Mouse (Mus musculus) heart, postnatal 0 days (tissue): Measurements from ENCODE around the gene Dop1a. TPM values are rescaled to one million over a fixed set of nuclear protein-coding genes. Genes with fewer than 3 reads are reported as not detected.

Experiments used
- ATAC-seq: fragments of 200-750 bp; cut with Nextera tagmentation; 2 replicates; pipeline ENCODE4 v1.8.0; 2017; ENCODE audit warnings: low read depth, moderate number of reproducible peaks, moderate library complexity; ENCODE audit not compliant: insufficient read depth
- DNase-seq: peaks from one replicate; pipeline ENCODE4 v3.0.0-alpha.2; 2016; ENCODE audit warnings: low spot score
- H3K27ac ChIP-seq: fragments of 300-500 bp; sonication (generic); 2 replicates; pipeline ENCODE4 v1.5.1; 2014; ENCODE audit warnings: low read depth, mild to moderate bottlenecking
- H3K27me3 ChIP-seq: fragments of 300-500 bp; sonication (generic); 2 replicates; pipeline ENCODE4 v1.6.1; 2014; ENCODE audit warnings: low read length, mixed read lengths; ENCODE audit not compliant: control insufficient read depth, insufficient read depth
- H3K36me3 ChIP-seq: fragments of 300-500 bp; sonication (generic); replicated peaks from 2 replicates; pipeline ENCODE4 v1.6.1; 2014; ENCODE audit warnings: low read length, mixed read lengths; ENCODE audit not compliant: control insufficient read depth, insufficient read depth
- H3K4me1 ChIP-seq: fragments of 300-500 bp; sonication (generic); 2 replicates; pipeline ENCODE4 v1.6.1; 2014; ENCODE audit warnings: antibody characterized with exemption; ENCODE audit not compliant: control insufficient read depth, insufficient read depth
- H3K4me2 ChIP-seq: fragments of 300-500 bp; sonication (generic); 2 replicates; pipeline ENCODE4 v1.6.1; 2014; ENCODE audit warnings: low read depth, mild to moderate bottlenecking, low read length, moderate library complexity
- H3K4me3 ChIP-seq: fragments of 300-500 bp; sonication (generic); 2 replicates; pipeline ENCODE4 v1.5.1; 2014; ENCODE audit warnings: low read depth, low read length
- H3K9ac ChIP-seq: fragments of 300-500 bp; sonication (generic); replicated peaks from 2 replicates; pipeline ENCODE4 v1.6.1; 2014; ENCODE audit warnings: low read depth, low read length, mixed read lengths
- H3K9me3 ChIP-seq: fragments of 300-500 bp; sonication (generic); replicated peaks from 2 replicates; pipeline ENCODE4 v1.6.1; 2016; ENCODE audit warnings: low read length; ENCODE audit not compliant: control insufficient read depth
- CTCF ChIP-seq: IDR thresholded peaks from 2 replicates; pipeline ENCODE4 v1.5.1; 2016; ENCODE audit warnings: antibody characterized with exemption, control low read depth, low read depth
- EP300 ChIP-seq: IDR thresholded peaks from 2 replicates; pipeline ENCODE4 v1.6.1; 2016; ENCODE audit warnings: antibody characterized with exemption, low read depth
- WGBS: fragments of 180-500 bp; shearing (Covaris S2); extraction: QIAGEN DNeasy Blood & Tissue Kit; methylation state at CpG from one replicate; pipeline ENCODE4 v1.1.7; 2014; 5-methylcytosine and 5-hydroxymethylcytosine counted together
- polyA plus RNA-seq: library from polyadenylated mRNA; unstranded; fragments of >200 nt; fragmentation: Nextera tagmentation; extraction: Ambion mirVana; gene quantifications from 2 replicates; pipeline ENCODE4 v1.2.1, GENCODE M21; 2015
- total RNA-seq: library from RNA; depleted of rRNA; stranded (reverse); fragments of >200 nt; gene quantifications from 2 replicates; pipeline ENCODE4 v1.2.3, GENCODE M21; 2014; ENCODE audit warnings: low replicate concordance

The Dop1a gene
- total and polyA plus RNA-seq, 2 experiments from 2014 or later = 8.2 to 23.1 TPM

DNA sequence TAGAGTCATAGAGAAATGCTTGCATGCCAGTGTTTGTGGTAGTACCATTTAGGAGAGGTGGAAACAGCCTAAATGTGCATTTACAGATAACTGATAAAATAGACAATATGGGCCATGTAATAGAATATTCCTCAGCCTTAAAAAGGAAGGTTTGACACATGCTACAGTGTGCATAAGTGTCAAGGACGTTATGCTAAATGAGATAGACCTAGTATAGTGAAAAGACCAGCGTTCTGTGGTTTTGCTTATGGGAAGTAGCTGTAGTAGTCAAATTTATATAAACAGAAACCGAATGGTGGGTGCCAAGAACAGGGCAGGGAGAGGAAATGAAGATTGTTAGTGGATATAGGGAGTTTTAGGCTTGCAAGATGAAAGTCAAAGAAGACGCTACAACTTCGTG, 9.8 kb downstream of the Dop1a start:
- 71% methylated on average over 5 of the region's 5 CpGs for WGBS
- no peak overlapping the region for H3K4me3 ChIP-seq
- H3K36me3 ChIP-seq = no peaks in the 10 kb centered on the region
- no peak for DNase-seq
- H3K4me1 ChIP-seq = peaks cover 11% of the 10 kb centered on the region
- no peak for TF ChIP-seq CTCF
- no peak for TF ChIP-seq EP300
- no peak overlapping the region for H3K27ac ChIP-seq
- no peak overlapping the region for H3K4me2 ChIP-seq
- no peak overlapping the region for H3K9ac ChIP-seq
- no peaks in the 10 kb centered on the region for H3K27me3 ChIP-seq
- H3K9me3 ChIP-seq = no peaks in the 10 kb centered on the region
- no peak for ATAC-seq

- H3K9me3 ChIP-seq = no peaks in the 10 kb centered on the region
- DNase-seq = peak; percentile 15
- WGBS = 40% methylated on average over 5 of the region's 5 CpGs
- ATAC-seq = no peak
- no peak overlapping the region for H3K4me2 ChIP-seq
- no peak overlapping the region for H3K4me3 ChIP-seq
- H3K27ac ChIP-seq = no peak overlapping the region
- H3K4me1 ChIP-seq = peaks cover 11% of the 10 kb centered on the region
- H3K27me3 ChIP-seq = no peaks in the 10 kb centered on the region
- H3K36me3 ChIP-seq = no peaks in the 10 kb centered on the region
- no peak for TF ChIP-seq CTCF
- no peak for TF ChIP-seq EP300
- H3K9ac ChIP-seq = no peak overlapping the region
Measured at GRCm38 (mm10) chr9:86478414-86479093, 11.6 kb downstream of the Dop1a start.

DNA sequence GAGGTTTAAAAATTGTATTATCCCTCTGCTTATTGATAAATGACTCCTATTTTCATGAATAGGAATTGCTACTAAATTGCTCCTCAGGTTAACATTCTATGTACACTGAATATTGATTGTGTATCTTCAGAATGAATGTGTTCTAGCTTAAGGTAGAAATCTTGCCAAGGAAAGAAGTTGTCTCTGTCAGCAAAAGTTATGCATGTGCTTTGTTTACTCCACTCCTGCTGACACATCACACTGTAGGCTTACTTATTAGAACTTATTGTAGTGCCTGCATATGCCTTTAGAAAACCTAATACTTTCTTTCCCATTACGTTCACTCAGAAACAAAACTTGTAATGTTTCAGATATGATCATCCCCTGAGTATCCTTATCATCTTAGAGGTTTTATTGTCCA, 15.3 kb downstream of the Dop1a start:
- peaks cover 15% of the 10 kb centered on the region for H3K4me1 ChIP-seq
- DNase-seq (no peak), ATAC-seq (no peak)
- H3K4me3 ChIP-seq = no peak overlapping the region
- WGBS = 81% methylated on average over 1 of the region's 1 CpGs
- no peaks in the 10 kb centered on the region for H3K36me3 ChIP-seq
- TF ChIP-seq EP300 (no peak), CTCF (no peak)
- no peak overlapping the region for H3K4me2 ChIP-seq
- no peaks in the 10 kb centered on the region for H3K27me3 ChIP-seq
- H3K9ac ChIP-seq = no peak overlapping the region
- no peak overlapping the region for H3K27ac ChIP-seq
- H3K9me3 ChIP-seq = no peaks in the 10 kb centered on the region

DNA sequence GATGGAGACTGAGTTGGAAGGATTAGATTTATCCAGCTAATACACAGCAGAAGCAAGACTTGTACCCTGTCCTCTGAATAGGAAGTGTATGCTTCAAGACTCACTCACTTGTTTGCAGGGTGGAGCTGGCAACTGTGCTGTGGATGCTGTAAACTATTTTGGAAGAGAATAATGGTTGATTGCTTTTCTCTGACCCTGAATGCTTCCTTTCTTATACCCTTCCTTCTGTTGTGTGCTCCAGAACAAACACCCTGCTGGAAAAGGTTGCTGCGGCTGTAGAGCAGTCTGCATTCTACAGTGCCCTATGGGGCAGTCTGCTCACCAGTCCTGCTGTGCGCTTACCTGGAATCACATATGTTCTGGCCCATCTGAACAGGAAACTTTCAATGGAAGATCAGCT, 24.8 kb downstream of the Dop1a start:
- Histone ChIP-seq H3K27ac (no peak overlapping the region), H3K36me3 (peaks cover 43% of the 10 kb centered on the region), H3K4me3 (no peak overlapping the region), H3K9ac (no peak overlapping the region), H3K27me3 (no peaks in the 10 kb centered on the region), H3K9me3 (no peaks in the 10 kb centered on the region), H3K4me2 (no peak overlapping the region), H3K4me1 (no peaks in the 10 kb centered on the region)
- WGBS = 90% methylated on average over 2 of the region's 2 CpGs
- DNase-seq = no peak
- ATAC-seq = no peak
- no peak for TF ChIP-seq CTCF
- no peak for TF ChIP-seq EP300

GRCm38 (mm10) chr9:86496261-86496660, 29.3 kb downstream of the Dop1a start:
- H3K4me1 ChIP-seq = no peaks in the 10 kb centered on the region
- no peaks in the 10 kb centered on the region for H3K9me3 ChIP-seq
- H3K9ac ChIP-seq = no peak overlapping the region
- H3K27ac ChIP-seq = no peak overlapping the region
- H3K36me3 ChIP-seq = peaks cover 41% of the 10 kb centered on the region
- H3K27me3 ChIP-seq = no peaks in the 10 kb centered on the region
- DNase-seq = no peak
- no peak overlapping the region for H3K4me3 ChIP-seq
- no peak for ATAC-seq
- no peak overlapping the region for H3K4me2 ChIP-seq
- TF ChIP-seq EP300 (no peak), CTCF (no peak)
- WGBS = 91% methylated on average over 4 of the region's 4 CpGs

- H3K27ac ChIP-seq = no peak overlapping the region
- 95% methylated on average over 3 of the region's 3 CpGs for WGBS
- no peaks in the 10 kb centered on the region for H3K27me3 ChIP-seq
Measured at GRCm38 (mm10) chr9:86499083-86499482, 32.1 kb downstream of the Dop1a start.

More at GRCm38 (mm10) chr9:86499083-86499482, 32.1 kb downstream of the Dop1a start:
- no peaks in the 10 kb centered on the region for H3K9me3 ChIP-seq
- H3K4me2 ChIP-seq = no peak overlapping the region
- DNase-seq (no peak), ATAC-seq (no peak)
- H3K36me3 ChIP-seq = peaks cover 38% of the 10 kb centered on the region
- no peak overlapping the region for H3K4me3 ChIP-seq
- no peak overlapping the region for H3K9ac ChIP-seq
- H3K4me1 ChIP-seq = no peaks in the 10 kb centered on the region
- TF ChIP-seq CTCF (no peak), EP300 (no peak)
